In the genomic region with DNA sequence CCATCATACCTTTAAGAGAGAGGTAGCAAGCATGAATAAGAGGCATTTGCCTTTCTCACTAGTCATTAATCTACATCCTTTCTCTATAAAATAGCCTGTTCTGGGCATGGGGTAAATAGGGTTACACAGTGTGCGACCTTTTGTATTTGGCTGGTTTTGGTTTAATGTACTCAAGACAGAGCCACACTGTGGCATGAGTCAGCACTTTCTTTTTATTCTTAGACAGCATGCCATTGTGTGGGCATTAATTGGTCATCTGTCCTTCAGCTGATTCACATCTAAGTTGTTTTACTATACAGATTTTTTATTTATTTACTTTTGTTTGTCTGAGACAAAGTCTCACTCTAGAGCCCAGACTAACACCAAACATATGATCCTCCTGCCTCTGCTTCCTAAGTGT, we compare ENCODE assay signal across 24 mouse cellular contexts.
A peak's percentile ranks its signal among the peaks of the same experiment; 100 is the strongest.
DNase-seq lines count a peak whose midpoint lies in the region; ATAC-seq and TF ChIP-seq lines count a peak whose summit lies in the region.
"Had no signal": no experiment of that assay in that cellular context is flagged by ENCODE, and none has a peak within 500 bp of the region (broad histone marks: within the 10 kb centered on the region; RNA-seq: fewer than 3 reads in every experiment).

No protein-coding gene starts in this region.

- TF ChIP-seq CTCF in ES-Bruce4 (IDR thresholded peaks at IDR 0.05; ENCODE audit: low read depth, low read length) = no peak
- no peak for TF ChIP-seq CTCF in cerebellum, adult 2 months (IDR thresholded peaks at IDR 0.05; ENCODE audit: borderline replicate concordance, insufficient read depth, low read depth, low read length)

- peak; percentile 1 for DNase-seq in testis, postnatal 10 days (ENCODE audit: low spot score)
- DNase-seq in testis, postnatal 14 days (ENCODE audit: low spot score) = no peak
- DNase-seq in ES-E14 (ENCODE audit: low read depth, low spot score) = no peak
- DNase-seq in kidney, adult 8-10 months = no peak
- no peak for DNase-seq in cerebellum, adult 2 months
- DNase-seq: adrenal gland, postnatal 14 days; adrenal gland, postnatal 36 days; cerebellum, adult 11-12 months; cerebellum, adult 8-10 months; cerebellum, adult 9-11 months; cerebellum, postnatal 14 days; cerebellum, postnatal 36 days; embryo, embryonic 11 days had no signal

- in situ Hi-C loops in ES-E14 (cut with MboI; ENCODE audit: low sequenced_read_pairs in 2 of 2, unreplicated experiment in 2 of 2) = no loop called here

- no peak for TF ChIP-seq EP300 in ES-Bruce4 (IDR thresholded peaks at IDR 0.05; ENCODE audit: insufficient read depth, low read depth, low read length)

- peaks cover 5% of the 10 kb centered on the region for H3K4me1 ChIP-seq in ES-Bruce4 (ENCODE audit: control insufficient read depth, insufficient read depth, low read length)
- H3K4me1 ChIP-seq in ES-E14 (ENCODE audit: control insufficient read depth in 2 of 2, insufficient read depth in 2 of 2, low read length in 2 of 2, poor library complexity in 1 of 2) = peaks cover 8 to 14% of the 10 kb centered on the region in 2 experiments
- H3K4me1 ChIP-seq in cerebellum, adult 2 months (ENCODE audit: control insufficient read depth, insufficient read depth, low read length) = no peaks in the 10 kb centered on the region
- H3K4me1 ChIP-seq: embryonic facial prominence, embryonic 13.5 days; embryonic facial prominence, embryonic 15.5 days; forebrain, embryonic 10.5 days; forebrain, embryonic 12.5 days had no signal

- ATAC-seq in megakaryocyte, adult 5-6 weeks (ENCODE audit: poor library complexity, severe bottlenecking) = no peak
- ATAC-seq: activated CD4-positive, CD25-positive, alpha-beta regulatory T cell, adult 4 months; forebrain, embryonic 14.5 days; forebrain, embryonic 16.5 days; Patski had no signal

- H3K36me3 ChIP-seq in ES-Bruce4 (ENCODE audit: control insufficient read depth, insufficient read depth, low read length, poor library complexity, severe bottlenecking) (no peaks in the 10 kb centered on the region), ES-E14 (ENCODE audit: control insufficient read depth, insufficient read depth, low read length, poor library complexity, severe bottlenecking) (no peaks in the 10 kb centered on the region)
- H3K36me3 ChIP-seq: embryonic facial prominence, embryonic 13.5 days; embryonic facial prominence, embryonic 15.5 days; forebrain, embryonic 10.5 days; forebrain, embryonic 12.5 days had no signal

- H3K4me3 ChIP-seq in ES-Bruce4 (ENCODE audit: low read depth, low read length) (no peak overlapping the region), ES-E14 (ENCODE audit: insufficient read depth in 1 of 2, low read depth in 1 of 2, low read length in 2 of 2, poor library complexity in 1 of 2, severe bottlenecking in 1 of 2) (no peak overlapping the region)
- H3K4me3 ChIP-seq in cerebellum, adult 2 months (replicated peaks; ENCODE audit: insufficient read depth, low read depth, low read length) = no peak overlapping the region
- H3K4me3 ChIP-seq: embryonic facial prominence, embryonic 13.5 days; embryonic facial prominence, embryonic 15.5 days; erythroblast, embryonic 14.5 days; forebrain, embryonic 10.5 days; forebrain, embryonic 12.5 days had no signal

- WGBS in cerebellum, adult 2 months = 96% methylated on average over 1 of the region's 1 CpGs

- TF ChIP-seq POLR2A in ES-Bruce4 (IDR thresholded peaks at IDR 0.05; ENCODE audit: insufficient read depth, low read length) = no peak
- no peak for TF ChIP-seq POLR2A in cerebellum, adult 2 months (IDR thresholded peaks at IDR 0.05; ENCODE audit: borderline replicate concordance, insufficient read depth, low read length)

- no peaks in the 10 kb centered on the region for H3K27me3 ChIP-seq in ES-Bruce4 (ENCODE audit: control insufficient read depth, insufficient read depth, low read length, poor library complexity, severe bottlenecking)
- H3K27me3 ChIP-seq in cerebellum, adult 2 months (ENCODE audit: control insufficient read depth, insufficient read depth, low read length) = no peaks in the 10 kb centered on the region; the same call in 1 of the 2 replicates
- H3K27me3 ChIP-seq: embryonic facial prominence, embryonic 13.5 days; embryonic facial prominence, embryonic 15.5 days; forebrain, embryonic 12.5 days; Patski had no signal

- no peak overlapping the region for H3K9ac ChIP-seq in ES-Bruce4 (ENCODE audit: low read depth, poor library complexity, severe bottlenecking)
- H3K9ac ChIP-seq in ES-E14 (ENCODE audit: insufficient read depth, low read depth, low read length, poor library complexity, severe bottlenecking) = no peak overlapping the region
- H3K9ac ChIP-seq: embryonic facial prominence, embryonic 13.5 days; embryonic facial prominence, embryonic 15.5 days; forebrain, embryonic 12.5 days had no signal

- H3K27ac ChIP-seq in ES-Bruce4 (ENCODE audit: insufficient read depth, low read length) = peak overlapping the region; percentile 80
- H3K27ac ChIP-seq in ES-E14 (ENCODE audit: insufficient read depth, low read depth, low read length, poor library complexity, severe bottlenecking) = peak overlapping the region; percentile 75
- no peak overlapping the region for H3K27ac ChIP-seq in cerebellum, adult 2 months (ENCODE audit: insufficient read depth, low read length)
- H3K27ac ChIP-seq: embryonic facial prominence, embryonic 13.5 days; embryonic facial prominence, embryonic 15.5 days; forebrain, embryonic 10.5 days; forebrain, embryonic 12.5 days had no signal

- H3K9me3 ChIP-seq in ES-Bruce4 (replicated peaks; ENCODE audit: control insufficient read depth, insufficient read depth, low read length, poor library complexity, severe bottlenecking) = peaks cover 12% of the 10 kb centered on the region
- H3K9me3 ChIP-seq in ES-E14 (ENCODE audit: control insufficient read depth, insufficient read depth, low read depth, low read length) = no peaks in the 10 kb centered on the region
- H3K9me3 ChIP-seq: embryonic facial prominence, embryonic 13.5 days; embryonic facial prominence, embryonic 15.5 days; forebrain, embryonic 10.5 days; forebrain, embryonic 12.5 days had no signal

TF ChIP-seq in ES-E14, 5 proteins besides CTCF, POLR2A, EP300 and RAD21:
- TF ChIP-seq CHD2 (IDR thresholded peaks at IDR 0.05; ENCODE audit: low read depth, low read length) = no peak
- peak; percentile 92 for TF ChIP-seq MAFK (IDR thresholded peaks at IDR 0.05; ENCODE audit: insufficient read depth, low read depth, low read length)
